Mouse (Mus musculus) urinary bladder, postnatal 14 days (tissue): ENCODE measurements at regions not wholly inside any gene's neighbourhood (a gene's known extent, or its start where the extent isn't known, plus 50 kb on each side); places are given as distances from the start of the nearest gene placed in this dataset.
"Not testable (repeated sequence)": the region's sequence is repeated elsewhere in the genome, so short reads cannot be mapped to it uniquely, and the experiment has no call there.

Source experiments
- DNase-seq: peaks from one replicate; pipeline ENCODE4 v3.0.0; 2021; ENCODE audit warnings: low spot score

- DNase-seq: no peak
These were observed 112.7 kb upstream of the Arid1b start for GRCm38 (mm10) chr17:4881473-4881872.

GRCm38 (mm10) chr17:4884083-4884482 is 110.0 kb upstream of the Arid1b start:
- no peak for DNase-seq

- DNase-seq: no peak
These were observed 109.4 kb upstream of the Arid1b start for GRCm38 (mm10) chr17:4884761-4885160.

GRCm38 (mm10) chr17:4887331-4887730 is 106.8 kb upstream of the Arid1b start:
- DNase-seq: not testable (repeated sequence)

- no peak for DNase-seq
These were observed 104.6 kb upstream of the Arid1b start for GRCm38 (mm10) chr17:4889577-4889976.

GRCm38 (mm10) chr17:4890131-4890530 is 104.0 kb upstream of the Arid1b start:
- no peak for DNase-seq

- no peak for DNase-seq
These were observed 102.6 kb upstream of the Arid1b start for GRCm38 (mm10) chr17:4891576-4891975.

- DNase-seq: not testable (repeated sequence)
These were observed 99.3 kb upstream of the Arid1b start for GRCm38 (mm10) chr17:4894756-4895330.

- DNase-seq: no peak
These were observed 91.0 kb upstream of the Arid1b start for GRCm38 (mm10) chr17:4903129-4903528.

- DNase-seq: no peak
These were observed 87.6 kb upstream of the Arid1b start for GRCm38 (mm10) chr17:4906504-4906903.

GRCm38 (mm10) chr17:4907181-4907752 is 86.9 kb upstream of the Arid1b start:
- peak; percentile 45 for DNase-seq

GRCm38 (mm10) chr17:4907841-4908571 is 86.1 kb upstream of the Arid1b start:
- peak; percentile 93 for DNase-seq

- no peak for DNase-seq
These were observed 85.6 kb upstream of the Arid1b start for GRCm38 (mm10) chr17:4908572-4908965.

- DNase-seq: no peak
These were observed 84.0 kb upstream of the Arid1b start for GRCm38 (mm10) chr17:4910182-4910581.

GRCm38 (mm10) chr17:4913001-4913400 is 81.1 kb upstream of the Arid1b start:
- no peak for DNase-seq

GRCm38 (mm10) chr17:4919866-4920495 is 74.2 kb upstream of the Arid1b start:
- no peak for DNase-seq

GRCm38 (mm10) chr17:4921121-4921520 is 73.0 kb upstream of the Arid1b start:
- no peak for DNase-seq

GRCm38 (mm10) chr17:4928631-4929030 is 65.5 kb upstream of the Arid1b start:
- no peak for DNase-seq

GRCm38 (mm10) chr17:4935268-4935667 is 58.9 kb upstream of the Arid1b start:
- DNase-seq: no peak

- DNase-seq: no peak
These were observed 53.5 kb upstream of the Arid1b start for GRCm38 (mm10) chr17:4940589-4940988.

- no peak for DNase-seq
These were observed 52.8 kb upstream of the Arid1b start for GRCm38 (mm10) chr17:4941286-4941800.

GRCm38 (mm10) chr17:4942868-4943267 is 51.3 kb upstream of the Arid1b start:
- no peak for DNase-seq
